Mouse (Mus musculus): ENCODE measurements around the gene Ino80.

The Ino80 gene

DNA sequence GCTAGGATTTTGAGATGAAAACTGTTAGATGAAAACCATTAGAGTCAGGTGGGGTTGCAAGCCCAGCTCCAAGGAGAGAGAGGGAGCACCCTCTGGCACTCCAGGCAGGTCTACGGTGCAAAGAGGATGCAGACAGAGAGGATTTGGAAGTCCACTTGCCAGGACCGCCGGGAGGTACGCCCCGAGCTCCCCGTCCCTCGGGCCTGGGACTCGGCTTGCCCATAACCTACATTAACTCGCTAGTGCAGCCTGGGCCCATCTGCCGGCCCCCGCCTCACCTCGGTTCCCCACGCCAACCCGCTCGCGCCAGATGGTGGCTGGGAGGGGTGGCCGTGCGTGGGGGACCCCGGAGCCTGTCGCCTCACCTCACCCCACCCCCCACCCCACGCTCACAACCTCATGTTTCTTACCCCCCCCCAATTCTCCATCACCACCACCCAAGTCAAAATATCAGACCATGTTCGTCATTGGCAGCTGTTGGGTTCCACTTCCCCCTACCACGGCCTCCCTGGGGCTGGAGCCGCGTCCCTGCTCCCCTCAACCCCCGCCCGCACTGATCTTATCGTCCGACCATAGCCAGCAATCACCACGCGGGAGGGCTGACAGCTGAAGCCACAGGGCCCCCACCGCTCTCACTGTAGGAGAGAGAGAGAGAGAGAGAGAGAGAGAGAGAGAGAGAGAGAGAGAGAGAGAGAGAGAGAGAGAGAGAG lies 153.5 kb downstream of the Ino80 start:
- peak; percentile 50 for DNase-seq (ENCODE audit: low read depth, low spot score)

All from A20 (cell line).